Mouse (Mus musculus) frontal cortex, postnatal 25 days (tissue): ENCODE measurements around the gene Faap20.
"Not testable (repeated sequence)": the region's sequence is repeated elsewhere in the genome, so short reads cannot be mapped to it uniquely, and the experiment has no call there.

Experiments used
- DNase-seq, 2 experiments: peaks; one replicate each; pipeline ENCODE4 v3.0.0; 2022; ENCODE audit warnings: low spot score in 2 of 2

Faap20 gene

GRCm38 (mm10) chr4:155248054-155248453, 1.5 kb upstream of the Faap20 start:
- not testable (repeated sequence) for DNase-seq

GRCm38 (mm10) chr4:155249257-155249647, 350 bp upstream of the Faap20 start:
- peak; percentile 94 to 98 for DNase-seq

GRCm38 (mm10) chr4:155250361-155251117, 937 bp downstream of the Faap20 start:
- no peak for DNase-seq

- DNase-seq, result no peak
Measured at GRCm38 (mm10) chr4:155251147-155251546, 1.5 kb downstream of the Faap20 start.

GRCm38 (mm10) chr4:155252253-155252652, 2.7 kb downstream of the Faap20 start:
- DNase-seq, result no peak

- DNase-seq, result no peak
Measured at GRCm38 (mm10) chr4:155264521-155265321, 15.1 kb downstream of the Faap20 start.

- no peak for DNase-seq
Measured at GRCm38 (mm10) chr4:155267047-155267543, 17.5 kb downstream of the Faap20 start.

GRCm38 (mm10) chr4:155267639-155268175, 18.1 kb downstream of the Faap20 start:
- DNase-seq, result no peak

- DNase-seq, result peak; percentile 56 to 73
Measured at GRCm38 (mm10) chr4:155268382-155268781, 18.8 kb downstream of the Faap20 start.

GRCm38 (mm10) chr4:155274451-155274850, 24.8 kb downstream of the Faap20 start:
- DNase-seq, result no peak

- no peak for DNase-seq
Measured at GRCm38 (mm10) chr4:155274851-155275250, 25.2 kb downstream of the Faap20 start.

GRCm38 (mm10) chr4:155277963-155278362, 28.4 kb downstream of the Faap20 start:
- DNase-seq, result no peak

GRCm38 (mm10) chr4:155279054-155279453, 29.5 kb downstream of the Faap20 start:
- no peak for DNase-seq

GRCm38 (mm10) chr4:155279926-155280767, 30.5 kb downstream of the Faap20 start:
- no peak for DNase-seq

- no peak for DNase-seq
Measured at GRCm38 (mm10) chr4:155280768-155281121, 31.1 kb downstream of the Faap20 start.

- DNase-seq, result no peak
Measured at GRCm38 (mm10) chr4:155281227-155281626, 31.6 kb downstream of the Faap20 start.

GRCm38 (mm10) chr4:155281652-155282051, 32.0 kb downstream of the Faap20 start:
- DNase-seq, result no peak

- DNase-seq, result no peak
Measured at GRCm38 (mm10) chr4:155282231-155282630, 32.6 kb downstream of the Faap20 start.

GRCm38 (mm10) chr4:155283001-155283503, 33.5 kb downstream of the Faap20 start:
- no peak for DNase-seq

GRCm38 (mm10) chr4:155283585-155283984, 34.0 kb downstream of the Faap20 start:
- DNase-seq, result no peak
